Mouse (Mus musculus) right cerebral cortex, postnatal 36 days (tissue): ENCODE measurements around the gene Nr4a3.

Source experiments
- DNase-seq, 2 experiments: peaks; one replicate each; pipeline ENCODE4 v3.0.0; 2022; ENCODE audit warnings: low spot score in 2 of 2, mixed read lengths in 1 of 2

The Nr4a3 gene

DNA sequence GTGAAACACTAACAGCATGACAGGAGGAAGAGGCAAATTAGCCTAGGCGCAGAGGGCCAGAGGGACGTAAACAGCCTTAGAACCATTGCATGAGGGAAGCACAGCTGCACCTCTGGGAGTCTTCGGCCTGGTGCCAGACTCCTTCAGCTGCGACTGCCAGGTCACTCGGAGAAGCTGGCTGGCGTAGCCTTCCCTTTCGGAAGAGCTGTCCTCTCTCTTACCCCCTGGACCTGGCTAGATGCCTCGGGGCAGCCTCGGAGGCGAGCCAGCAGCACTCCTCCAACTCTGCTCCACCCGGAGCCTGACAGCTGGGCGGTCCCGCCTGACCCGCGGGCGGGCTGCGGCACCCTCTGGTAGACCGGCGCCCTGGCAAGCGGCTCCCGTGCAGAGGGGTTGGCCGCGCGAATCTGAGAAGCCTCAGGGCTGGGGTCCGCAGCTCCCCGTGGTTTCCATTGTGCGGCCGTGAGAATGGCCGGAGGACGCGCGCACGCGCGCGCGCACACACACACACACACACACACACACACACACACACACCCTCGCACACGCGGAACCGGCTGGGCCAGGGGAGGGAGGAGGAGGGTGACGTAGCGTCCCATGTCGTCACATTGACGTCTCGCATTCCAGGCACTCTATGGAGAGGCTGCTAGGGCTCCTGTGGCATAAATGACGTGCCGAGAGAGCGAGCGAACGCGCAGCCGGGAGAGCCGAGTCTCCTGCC is at the start of gene Nr4a3:
Nr4a3 (plus strand) TSS at position 663 of the 721 bp plus-strand sequence.
- DNase-seq, result peak; percentile 87 to 91

GRCm38 (mm10) chr4:48002969-48003368 is 42.0 kb upstream of the Nr4a3 start:
- no peak for DNase-seq

DNA sequence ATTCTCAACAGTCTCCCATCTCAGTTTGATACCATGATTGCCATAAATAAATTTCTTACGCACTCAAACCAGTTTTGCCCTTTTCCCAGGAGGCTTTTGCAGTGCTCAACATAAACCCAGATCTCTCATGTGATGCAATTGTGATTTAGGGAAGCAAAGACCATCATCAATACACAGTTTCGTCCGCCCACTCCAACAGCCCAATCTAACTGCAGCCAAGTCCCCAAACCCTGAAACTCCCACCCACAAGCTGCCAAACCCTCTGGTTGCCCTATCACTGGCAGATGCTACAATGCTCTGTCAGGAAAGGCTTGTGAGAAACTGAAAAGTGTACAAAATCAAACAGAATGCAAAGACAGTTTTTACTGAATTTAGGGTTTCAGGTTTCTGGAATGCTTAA is 41.5 kb upstream of the Nr4a3 start:
- peak in 1 of 2 experiments; percentile 16 for DNase-seq

- no peak for DNase-seq
These were observed 38.6 kb upstream of the Nr4a3 start for GRCm38 (mm10) chr4:48006355-48006754.

- DNase-seq, result no peak
These were observed 32.7 kb upstream of the Nr4a3 start for GRCm38 (mm10) chr4:48012209-48012608.

DNA sequence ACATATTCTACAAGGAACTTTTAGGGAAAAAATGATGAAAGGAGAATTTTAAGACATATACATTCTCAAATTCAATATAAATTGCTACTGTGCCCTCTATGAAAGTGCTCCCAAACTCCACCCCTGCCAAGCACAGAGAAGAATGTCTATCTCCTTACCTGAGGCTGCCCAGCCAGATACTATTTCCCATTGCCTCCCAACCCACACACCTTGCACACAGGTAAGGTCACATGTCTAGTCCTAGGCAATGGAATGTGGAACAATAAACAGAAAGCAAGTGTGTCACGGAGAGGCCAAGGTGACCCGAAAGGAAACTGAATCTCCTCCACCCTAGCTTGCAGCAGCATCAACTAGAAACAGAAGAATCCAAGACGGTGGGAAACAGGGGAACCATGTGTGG is 22.0 kb upstream of the Nr4a3 start:
- DNase-seq, result no peak

DNA sequence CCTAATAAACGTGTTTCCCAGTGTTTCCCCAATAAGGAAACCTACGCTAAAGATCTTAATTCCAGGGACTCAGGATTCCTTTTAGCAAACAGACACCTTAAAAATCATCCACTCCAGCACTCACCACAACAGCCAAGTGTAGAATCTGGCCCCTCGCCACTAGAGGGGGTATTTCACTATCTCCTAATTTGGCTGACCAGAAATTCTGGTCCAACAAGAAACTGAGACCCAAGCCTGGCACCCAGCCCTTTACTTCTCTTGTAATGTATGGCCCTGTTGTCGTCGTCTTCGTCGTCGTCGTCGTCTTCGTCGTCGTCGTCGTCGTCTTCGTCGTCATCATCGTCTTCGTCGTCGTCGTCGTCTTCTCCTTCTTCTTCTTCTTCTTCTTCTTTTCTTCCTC is 15.3 kb upstream of the Nr4a3 start:
- DNase-seq, result no peak

- no peak for DNase-seq
These were observed 10.7 kb upstream of the Nr4a3 start for GRCm38 (mm10) chr4:48034287-48034686.

DNA sequence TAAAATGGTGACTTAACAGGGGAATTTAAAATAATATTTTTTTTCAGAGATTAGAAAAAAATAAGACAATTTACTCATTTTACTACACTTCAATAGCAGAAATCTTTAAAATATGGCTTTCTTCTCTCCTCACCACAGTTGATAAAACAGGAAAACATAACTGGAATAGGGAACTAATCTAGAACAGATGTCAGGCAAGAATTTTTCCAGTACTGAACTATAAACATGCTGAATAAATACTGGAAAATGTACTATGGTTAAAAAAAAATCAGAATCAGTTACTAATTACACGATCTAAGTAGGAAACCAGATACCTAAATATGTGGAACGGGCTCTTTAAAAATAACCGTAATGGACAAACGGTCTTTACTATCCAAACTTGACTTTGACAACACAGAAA is 7.3 kb upstream of the Nr4a3 start:
- DNase-seq, result no peak

DNA sequence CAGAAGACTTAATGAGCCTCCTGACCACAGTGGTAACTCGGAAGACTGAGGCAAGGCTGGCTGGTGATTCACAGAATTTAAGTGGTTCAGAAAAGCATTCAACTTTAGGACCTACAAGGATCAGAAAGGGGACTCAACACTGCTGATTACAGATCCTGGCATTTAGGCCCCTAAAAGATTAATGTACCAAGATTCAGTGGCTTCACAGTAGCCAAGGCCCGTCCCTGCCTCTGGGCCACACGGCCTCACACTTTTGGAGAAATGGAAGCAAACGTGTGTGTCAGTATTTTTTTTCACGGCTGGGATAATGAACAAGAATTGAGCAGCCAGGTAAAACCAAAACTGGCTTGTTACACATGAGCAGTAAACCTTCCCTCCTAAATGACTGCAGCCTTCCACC is 6.1 kb upstream of the Nr4a3 start:
- DNase-seq, result no peak

DNA sequence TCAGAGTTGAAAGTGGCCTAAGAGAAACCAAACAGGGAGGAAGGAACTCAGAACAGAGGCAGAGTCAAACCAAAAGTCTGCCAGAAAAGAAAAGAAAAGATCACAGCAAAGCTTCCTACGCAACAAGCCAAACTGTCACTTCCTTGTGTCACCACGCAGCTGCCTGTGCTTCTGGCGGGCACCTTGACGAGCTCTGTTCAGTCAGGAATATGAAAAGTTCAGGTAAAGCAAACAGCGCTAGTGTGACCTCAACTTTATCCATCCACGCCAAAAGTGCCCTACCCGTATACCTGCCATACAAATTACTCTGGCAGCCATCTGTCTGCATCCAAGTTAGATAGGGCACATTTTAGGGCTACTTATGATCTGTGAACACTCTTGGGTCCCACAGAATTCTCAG is 5.2 kb upstream of the Nr4a3 start:
- no peak for DNase-seq

DNA sequence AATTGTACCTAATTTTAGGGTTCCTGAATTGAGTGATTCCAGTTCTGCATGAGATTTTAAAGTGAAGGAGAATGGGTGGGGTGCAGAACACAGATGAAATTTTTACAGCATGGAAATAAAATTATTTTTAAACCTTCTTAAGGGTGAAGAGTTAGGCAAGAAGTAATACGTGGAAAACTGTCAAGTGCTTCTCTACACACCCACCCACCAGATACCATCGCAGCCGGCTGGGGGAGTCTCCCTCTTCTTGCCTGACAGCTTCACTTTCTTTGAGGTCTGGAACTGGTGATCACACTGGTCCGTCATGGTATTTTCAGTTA is 2.5 kb upstream of the Nr4a3 start:
- no peak for DNase-seq

DNA sequence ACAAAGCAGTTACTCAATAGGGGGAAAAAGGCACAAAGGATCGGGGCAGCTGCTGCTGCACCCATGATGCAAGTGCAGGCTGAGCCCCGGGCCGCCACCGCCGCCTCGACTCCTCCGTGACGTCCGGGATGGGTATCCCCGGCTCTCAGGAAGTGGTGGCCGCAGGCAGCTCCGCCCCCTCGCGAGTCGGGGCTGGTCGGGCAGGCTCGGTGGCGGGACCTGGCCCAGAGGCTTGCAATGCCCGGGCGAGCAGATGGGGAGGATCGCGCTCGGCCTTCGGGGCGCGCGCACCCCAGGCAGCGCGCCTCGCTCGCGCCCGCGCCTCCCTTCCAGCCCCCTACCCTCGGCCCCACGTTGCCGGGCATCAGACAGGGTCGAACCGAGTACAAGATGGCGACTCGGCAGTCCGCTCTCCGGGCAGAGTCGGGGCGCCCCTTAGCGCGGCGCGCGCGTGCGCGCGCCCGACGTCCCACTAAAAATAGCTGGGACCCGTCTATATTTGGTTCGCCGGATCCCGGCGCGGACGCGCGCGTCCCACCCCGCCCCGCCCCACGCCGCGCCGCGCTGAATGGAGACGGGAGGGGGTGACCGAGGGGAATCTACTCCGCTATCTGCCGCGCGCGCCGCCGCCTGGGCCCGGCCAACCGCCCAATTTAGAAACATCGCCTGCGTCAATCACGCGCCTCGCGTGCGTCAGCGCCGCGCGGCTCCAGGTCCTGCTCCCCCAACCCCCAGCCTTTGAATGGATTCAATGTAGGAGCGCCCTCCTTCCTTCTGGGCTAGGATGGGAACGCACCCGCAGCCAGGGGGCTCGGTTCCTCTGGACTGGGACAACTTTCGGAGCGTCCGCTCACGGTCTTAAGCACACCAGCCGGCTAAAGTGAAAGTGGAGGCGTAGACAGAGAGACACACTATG is 1.9 kb upstream of the Nr4a3 start:
- DNase-seq, result peak; percentile 96

GRCm38 (mm10) chr4:48044141-48044490 is 837 bp upstream of the Nr4a3 start:
- peak in 1 of 2 experiments; percentile 57 for DNase-seq

DNA sequence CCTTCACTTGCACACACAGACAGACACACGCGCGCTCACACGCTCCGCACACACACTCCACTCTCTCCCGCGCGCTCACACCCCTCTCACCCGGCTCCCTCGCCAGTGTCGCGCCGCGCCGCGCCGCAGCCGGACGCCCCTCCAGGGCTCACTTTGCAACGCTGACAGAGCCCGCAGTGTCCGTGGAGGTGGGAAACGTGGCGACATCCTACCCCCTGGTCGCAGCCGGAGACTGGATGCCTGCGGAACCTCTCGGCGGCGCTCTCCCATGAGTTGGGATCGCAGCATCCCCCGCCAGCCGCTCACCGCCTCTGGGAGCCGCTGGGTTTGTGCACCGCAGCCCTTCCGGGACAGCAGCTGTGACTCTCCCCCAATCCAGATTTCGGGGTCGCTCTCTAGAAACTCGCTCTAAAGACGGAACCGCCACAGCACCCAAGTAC is 348 bp downstream of the Nr4a3 start:
- DNase-seq, result no peak

DNA sequence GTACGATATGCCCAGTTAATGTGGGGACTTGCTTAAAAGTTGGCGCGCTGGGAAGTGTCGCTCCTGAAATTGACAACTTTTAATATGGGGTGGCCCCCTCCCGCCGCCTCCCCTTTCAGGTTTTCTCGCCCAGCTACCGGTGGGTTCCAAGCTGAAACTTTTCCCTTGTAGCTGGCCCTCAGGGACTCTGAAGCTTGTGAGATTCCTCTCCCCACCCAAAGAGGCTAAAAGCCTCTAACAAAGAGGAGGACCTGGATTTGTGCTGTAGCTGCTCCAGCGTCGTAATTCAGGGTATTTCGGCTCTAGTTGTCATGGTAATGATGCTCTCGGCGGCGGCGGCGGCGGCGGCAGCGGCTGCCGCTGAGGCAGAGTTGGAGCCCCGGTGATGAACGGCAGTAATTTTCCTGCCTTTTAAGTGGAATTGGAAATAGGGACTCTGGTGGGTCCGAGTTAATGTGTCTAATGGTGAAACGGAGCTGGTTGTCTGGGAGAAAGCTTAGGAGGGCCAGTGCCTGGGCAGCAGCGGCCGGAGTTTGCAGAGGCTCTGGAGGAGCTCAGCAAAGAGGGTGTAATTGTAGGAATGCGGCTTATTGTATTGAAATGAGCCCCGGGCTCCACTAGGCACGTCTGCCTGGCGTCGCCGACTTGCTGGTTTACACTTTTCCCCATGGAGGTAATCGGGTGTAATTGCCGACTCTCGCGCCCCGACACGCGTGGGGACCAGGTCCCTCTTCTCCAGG is 938 bp downstream of the Nr4a3 start:
- DNase-seq, result peak in 1 of 2 experiments; percentile 23

GRCm38 (mm10) chr4:48046461-48046901 is 1.5 kb downstream of the Nr4a3 start:
- no peak for DNase-seq

DNA sequence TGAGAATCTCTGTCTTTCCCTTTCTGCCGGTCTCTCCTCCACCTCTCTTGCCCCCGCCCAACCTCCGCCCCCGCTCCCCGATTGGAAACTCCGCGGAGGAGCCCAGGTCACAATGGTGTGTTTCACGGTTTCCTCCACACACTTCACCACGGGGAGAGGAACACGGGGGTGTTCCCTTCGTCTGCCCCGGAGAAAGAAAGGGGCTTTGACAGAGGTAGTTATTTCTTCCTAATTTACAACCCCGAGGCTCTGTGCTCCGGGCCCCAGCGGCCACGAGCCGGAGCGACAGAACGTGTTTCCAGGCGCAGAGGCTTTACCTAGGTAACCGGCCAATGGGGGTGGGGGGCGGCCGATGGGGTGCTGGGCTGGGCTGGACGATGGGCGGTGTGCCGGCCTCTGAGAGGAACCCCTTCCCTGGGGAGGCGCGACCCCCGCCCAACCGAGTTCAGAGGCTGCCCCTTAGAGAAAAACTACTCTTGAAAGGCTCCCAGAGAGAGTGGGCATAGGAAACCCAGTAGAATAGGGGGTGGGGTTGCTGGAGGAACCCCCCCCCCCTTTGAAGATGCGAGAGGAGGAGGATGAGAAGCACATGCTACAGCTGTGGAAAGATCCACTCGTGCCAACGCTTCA is 2.3 kb downstream of the Nr4a3 start:
- no peak for DNase-seq

- DNase-seq, result no peak
These were observed 2.9 kb downstream of the Nr4a3 start for GRCm38 (mm10) chr4:48047766-48048371.

- no peak for DNase-seq
These were observed 3.7 kb downstream of the Nr4a3 start for GRCm38 (mm10) chr4:48048456-48049315.
